Mouse (Mus musculus) neural tube, embryonic 11.5 days (tissue): ENCODE data around the gene Acot4. TPM values are rescaled to one million over a fixed set of nuclear protein-coding genes. Genes with fewer than 3 reads are reported as not detected.
"Not testable (repeated sequence)": the region's sequence is repeated elsewhere in the genome, so short reads cannot be mapped to it uniquely, and the experiment has no call there.

Experiments
- ATAC-seq: fragments of 200-750 bp; cut with Nextera tagmentation; 2 replicates; pipeline ENCODE4 v1.8.0; 2017; ENCODE audit warnings: moderate number of reproducible peaks, mild to moderate bottlenecking, moderate TSS enrichment, moderate library complexity; ENCODE audit not compliant: insufficient read depth, low FRiP score, low TSS enrichment
- DNase-seq: peaks from one replicate; pipeline ENCODE4 v3.0.0-alpha.2; 2015; ENCODE audit warnings: low spot score
- H3K27ac ChIP-seq: fragments of 300-500 bp; sonication (generic); 2 replicates; pipeline ENCODE4 v1.5.1; 2014; ENCODE audit warnings: low read depth, mild to moderate bottlenecking, low read length
- H3K27me3 ChIP-seq: fragments of 300-500 bp; sonication (generic); 2 replicates; pipeline ENCODE4 v1.6.1; 2014; ENCODE audit warnings: mild to moderate bottlenecking, low read length, mixed read lengths; ENCODE audit not compliant: control insufficient read depth, insufficient read depth
- H3K36me3 ChIP-seq: fragments of 300-500 bp; sonication (generic); 2 replicates; pipeline ENCODE4 v1.6.1; 2014; ENCODE audit warnings: mild to moderate bottlenecking, low read length, moderate library complexity, mixed read lengths; ENCODE audit not compliant: control insufficient read depth, insufficient read depth
- H3K4me1 ChIP-seq: fragments of 300-500 bp; sonication (generic); 2 replicates; pipeline ENCODE4 v1.6.1; 2014; ENCODE audit warnings: low read length, mixed read lengths; ENCODE audit not compliant: control insufficient read depth, insufficient read depth
- H3K4me2 ChIP-seq: fragments of 300-500 bp; sonication (generic); 2 replicates; pipeline ENCODE4 v1.6.1; 2014; ENCODE audit warnings: low read depth, mild to moderate bottlenecking, moderate library complexity
- H3K4me3 ChIP-seq: fragments of 300-500 bp; sonication (generic); 2 replicates; pipeline ENCODE4 v1.5.1; 2014; ENCODE audit warnings: low read depth, low read length
- H3K9ac ChIP-seq: fragments of 300-500 bp; sonication (generic); 2 replicates; pipeline ENCODE4 v1.6.1; 2014; ENCODE audit warnings: mild to moderate bottlenecking, low read length
- H3K9me3 ChIP-seq: fragments of 300-500 bp; sonication (generic); 2 replicates; pipeline ENCODE4 v1.6.1; 2016; ENCODE audit warnings: low read length; ENCODE audit not compliant: control insufficient read depth
- WGBS: fragments of 180-500 bp; shearing (Covaris S2); extraction: QIAGEN DNeasy Blood & Tissue Kit; methylation state at CpG from one replicate; pipeline ENCODE4 v1.1.7; 2014; 5-methylcytosine and 5-hydroxymethylcytosine counted together
- polyA plus RNA-seq: library from polyadenylated mRNA; unstranded; fragments of >200 nt; fragmentation: Nextera tagmentation; extraction: Ambion mirVana; gene quantifications from 2 replicates; pipeline ENCODE4 v1.2.1, GENCODE M21; 2014

The Acot4 gene
- polyA plus RNA-seq, 1 experiment from 2014 or later, result 0.13 TPM

DNA sequence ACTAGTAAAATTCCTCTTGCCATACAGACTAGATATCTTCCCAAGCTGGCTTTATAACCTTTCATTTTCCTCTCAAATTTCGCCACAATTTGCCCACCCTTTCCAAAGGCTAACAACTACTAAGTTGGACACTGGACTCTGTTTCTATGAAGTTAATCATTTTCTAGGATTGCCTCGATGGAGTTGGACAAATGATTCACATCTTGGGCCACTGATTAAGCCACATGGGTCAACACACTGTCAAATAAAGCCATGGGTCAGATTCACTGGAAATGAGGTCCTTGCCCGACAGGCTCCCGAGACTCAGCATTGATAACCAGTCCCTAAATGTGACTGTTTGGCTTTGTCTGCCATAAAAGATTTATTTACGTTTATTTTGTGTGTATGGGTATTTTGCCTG, 4.1 kb downstream of the Acot4 start:
- Histone ChIP-seq H3K4me3 (no peak overlapping the region), H3K36me3 (no peaks in the 10 kb centered on the region), H3K9me3 (no peaks in the 10 kb centered on the region), H3K4me1 (no peaks in the 10 kb centered on the region), H3K27ac (no peak overlapping the region), H3K27me3 (no peaks in the 10 kb centered on the region), H3K4me2 (no peak overlapping the region), H3K9ac (no peak overlapping the region)
- no peak for ATAC-seq
- 85% methylated on average over 5 of the region's 5 CpGs for WGBS
- no peak for DNase-seq

DNA sequence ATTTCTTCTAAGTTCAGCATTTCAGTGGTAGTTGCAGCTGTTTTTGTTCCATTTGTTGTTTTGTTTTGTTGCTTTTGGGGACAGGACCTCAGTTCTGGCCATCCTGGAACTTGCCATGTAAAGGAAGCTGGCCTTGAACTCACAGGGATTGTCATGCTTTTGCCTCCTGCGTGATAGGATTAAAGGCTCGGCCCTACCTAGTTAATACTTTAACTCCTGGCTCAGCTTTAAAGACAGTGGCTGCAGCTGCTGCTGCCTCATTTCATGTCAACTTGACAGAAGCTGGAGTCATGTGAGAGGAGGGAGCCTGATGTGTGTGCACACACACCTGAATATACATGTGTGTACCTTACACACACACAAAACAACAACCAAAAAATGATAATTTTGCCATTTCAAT, 5.9 kb downstream of the Acot4 start:
- Histone ChIP-seq H3K9ac (no peak overlapping the region), H3K27ac (no peak overlapping the region), H3K36me3 (no peaks in the 10 kb centered on the region), H3K4me2 (no peak overlapping the region), H3K4me1 (no peaks in the 10 kb centered on the region), H3K9me3 (no peaks in the 10 kb centered on the region), H3K4me3 (no peak overlapping the region), H3K27me3 (no peaks in the 10 kb centered on the region)
- WGBS, result 80% methylated on average over 2 of the region's 2 CpGs
- DNase-seq (no peak), ATAC-seq (no peak)

DNA sequence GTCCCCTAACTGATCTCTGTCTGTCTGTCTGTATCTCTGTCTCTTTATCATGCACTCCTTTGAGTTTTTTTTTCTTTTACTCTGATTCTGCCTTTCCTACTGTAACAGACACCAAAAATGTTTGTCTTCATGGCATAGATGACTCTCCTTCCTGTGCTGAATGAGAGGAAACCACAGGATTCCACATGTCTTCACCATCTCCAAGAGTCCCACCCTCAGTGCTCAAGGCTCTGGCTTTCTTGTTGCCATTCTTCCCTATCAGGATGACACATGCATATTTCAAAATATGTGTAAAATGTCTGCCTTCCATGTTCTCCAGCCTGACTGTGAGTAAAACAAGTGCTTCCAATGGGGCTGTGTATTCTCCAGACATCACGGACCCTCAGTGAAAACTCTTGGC, 8.7 kb downstream of the Acot4 start:
- Histone ChIP-seq H3K4me2 (no peak overlapping the region), H3K36me3 (no peaks in the 10 kb centered on the region), H3K9ac (no peak overlapping the region), H3K4me1 (no peaks in the 10 kb centered on the region), H3K27me3 (no peaks in the 10 kb centered on the region), H3K9me3 (no peaks in the 10 kb centered on the region), H3K4me3 (no peak overlapping the region), H3K27ac (no peak overlapping the region)
- no peak for DNase-seq
- WGBS, result 95% methylated on average over 1 of the region's 1 CpGs
- ATAC-seq, result no peak

DNA sequence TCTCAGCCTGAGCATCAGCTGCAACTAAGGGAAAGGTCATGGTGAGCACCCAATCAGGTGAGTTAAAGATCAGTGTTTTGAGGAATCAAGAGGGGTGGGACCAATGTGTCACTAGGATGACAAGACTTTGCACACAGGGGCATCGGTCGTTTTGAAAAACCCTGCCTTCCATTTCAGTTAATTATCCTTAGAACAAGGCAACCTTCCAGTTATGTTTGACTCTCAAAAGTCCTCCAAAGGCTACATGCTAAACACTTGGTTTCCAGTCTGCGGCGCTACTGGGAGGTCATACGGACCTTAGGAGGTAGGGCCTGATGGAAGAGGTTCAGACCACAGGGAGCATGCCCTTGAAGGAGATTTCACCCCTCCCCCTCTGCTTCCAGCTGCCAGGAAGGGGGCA, 12.6 kb downstream of the Acot4 start:
- not testable (repeated sequence) for DNase-seq, ATAC-seq, H3K36me3 ChIP-seq, H3K9ac ChIP-seq, H3K9me3 ChIP-seq, H3K4me2 ChIP-seq, H3K4me3 ChIP-seq, H3K4me1 ChIP-seq, H3K27ac ChIP-seq
- 86% methylated on average over 5 of the region's 5 CpGs for WGBS
- peaks cover 13% of the 10 kb centered on the region for H3K27me3 ChIP-seq

- Histone ChIP-seq H3K4me1 (no peaks in the 10 kb centered on the region; the same call in 1 of the 2 replicates), H3K4me2 (no peak within 1 kb of the TSS), H3K27ac (no peak within 1 kb of the TSS), H3K36me3 (no peaks in the 10 kb centered on the region), H3K9me3 (no peaks in the 10 kb centered on the region), H3K9ac (no peak within 1 kb of the TSS), H3K27me3 (peaks cover 13% of the 10 kb centered on the region), H3K4me3 (no peak within 1 kb of the TSS)
- ATAC-seq (no peak), DNase-seq (no peak)
- 88% methylated on average over 5 of the region's 5 CpGs for WGBS
Observed at GRCm38 (mm10) chr12:84051937-84052474, 13.8 kb downstream of the Acot4 start, which contains the start of gene Acot3. TSS of gene Acot3 (plus strand) at chr12:84052144.

- ATAC-seq (no peak), DNase-seq (no peak)
- Histone ChIP-seq H3K36me3 (no peaks in the 10 kb centered on the region), H3K27me3 (peaks cover 13% of the 10 kb centered on the region), H3K9ac (no peak overlapping the region), H3K9me3 (no peaks in the 10 kb centered on the region), H3K27ac (no peak overlapping the region), H3K4me2 (no peak overlapping the region), H3K4me1 (no peaks in the 10 kb centered on the region; the same call in 1 of the 2 replicates), H3K4me3 (no peak overlapping the region)
- WGBS, result 88% methylated on average over 7 of the region's 7 CpGs
Observed at GRCm38 (mm10) chr12:84052609-84053008, 14.4 kb downstream of the Acot4 start.

GRCm38 (mm10) chr12:84053173-84053572, 15.0 kb downstream of the Acot4 start:
- Histone ChIP-seq H3K4me2 (peak overlapping the region; percentile 65), H3K27me3 (peaks cover 13% of the 10 kb centered on the region), H3K27ac (no peak overlapping the region), H3K4me3 (peak overlapping the region; percentile 34), H3K9ac (peak overlapping the region; percentile 39; the same call in 1 of the 2 replicates), H3K4me1 (no peaks in the 10 kb centered on the region; the same call in 1 of the 2 replicates), H3K9me3 (no peaks in the 10 kb centered on the region), H3K36me3 (no peaks in the 10 kb centered on the region)
- 15% methylated on average over 16 of the region's 16 CpGs for WGBS
- no peak for ATAC-seq
- DNase-seq, result peak; percentile 31

- ATAC-seq, result no peak
- H3K27ac ChIP-seq, result no peak overlapping the region
- DNase-seq, result peak; percentile 33
Observed at GRCm38 (mm10) chr12:84053679-84054391, 15.7 kb downstream of the Acot4 start.

GRCm38 (mm10) chr12:84060946-84061345, 22.8 kb downstream of the Acot4 start:
- H3K4me3 ChIP-seq, result no peak overlapping the region
- WGBS, result 34% methylated on average over 2 of the region's 2 CpGs
- no peak overlapping the region for H3K4me2 ChIP-seq
- H3K9me3 ChIP-seq, result no peaks in the 10 kb centered on the region
- DNase-seq, result no peak
- no peak overlapping the region for H3K9ac ChIP-seq
- no peaks in the 10 kb centered on the region for H3K27me3 ChIP-seq
- H3K4me1 ChIP-seq, result no peaks in the 10 kb centered on the region
- no peak overlapping the region for H3K27ac ChIP-seq
- no peak for ATAC-seq
- H3K36me3 ChIP-seq, result no peaks in the 10 kb centered on the region

More at GRCm38 (mm10) chr12:84053679-84054391, 15.7 kb downstream of the Acot4 start:
- 3% methylated on average over 36 of the region's 46 CpGs for WGBS
- Histone ChIP-seq H3K4me2 (peak overlapping the region; percentile 65), H3K9me3 (no peaks in the 10 kb centered on the region), H3K36me3 (no peaks in the 10 kb centered on the region), H3K4me3 (peak overlapping the region; percentile 34), H3K9ac (peak overlapping the region; percentile 43), H3K27me3 (peaks cover 13% of the 10 kb centered on the region), H3K4me1 (no peaks in the 10 kb centered on the region; the same call in 1 of the 2 replicates)
